Mouse (Mus musculus) kidney, embryonic 16.5 days (tissue): Measurements from ENCODE around the gene Itpk1. TPM values are rescaled to one million over a fixed set of nuclear protein-coding genes. Genes with fewer than 3 reads are reported as not detected.
A peak's percentile ranks its signal among the peaks of the same experiment; 100 is the strongest.

Experiments used
- ATAC-seq: fragments of 200-750 bp; cut with Nextera tagmentation; 2 replicates; pipeline ENCODE4 v1.8.0; 2017; ENCODE audit warnings: moderate TSS enrichment; ENCODE audit not compliant: low FRiP score, low TSS enrichment
- H3K27ac ChIP-seq: fragments of 300-500 bp; sonication (generic); 2 replicates; pipeline ENCODE4 v1.5.1; 2014; ENCODE audit warnings: low read length
- H3K27me3 ChIP-seq: fragments of 300-500 bp; sonication (generic); 2 replicates; pipeline ENCODE4 v1.6.1; 2014; ENCODE audit warnings: low read length, control low read depth, mixed read lengths; ENCODE audit not compliant: insufficient read depth
- H3K36me3 ChIP-seq: fragments of 300-500 bp; sonication (generic); 2 replicates; pipeline ENCODE4 v1.6.1; 2014; ENCODE audit warnings: low read length, control low read depth, mixed read lengths; ENCODE audit not compliant: insufficient read depth
- H3K4me1 ChIP-seq: fragments of 300-500 bp; sonication (generic); 2 replicates; pipeline ENCODE4 v1.6.1; 2014; ENCODE audit warnings: low read length, control low read depth, mixed read lengths; ENCODE audit not compliant: insufficient read depth
- H3K4me2 ChIP-seq: fragments of 300-500 bp; sonication (generic); replicated peaks from 2 replicates; pipeline ENCODE4 v1.6.1; 2014; ENCODE audit warnings: low read depth, low read length
- H3K4me3 ChIP-seq: fragments of 300-500 bp; sonication (generic); 2 replicates; pipeline ENCODE4 v1.5.1; 2014; ENCODE audit warnings: mild to moderate bottlenecking, low read length
- H3K9ac ChIP-seq: fragments of 300-500 bp; sonication (generic); replicated peaks from 2 replicates; pipeline ENCODE4 v1.6.1; 2014; ENCODE audit warnings: low read length
- H3K9me3 ChIP-seq: fragments of 300-500 bp; sonication (generic); 2 replicates; pipeline ENCODE4 v1.6.1; 2016; ENCODE audit warnings: low read length, control low read depth
- WGBS: fragments of 180-500 bp; shearing (Covaris S2); extraction: QIAGEN DNeasy Blood & Tissue Kit; methylation state at CpG from one replicate; pipeline ENCODE4 v1.1.7; 2014; 5-methylcytosine and 5-hydroxymethylcytosine counted together
- polyA plus RNA-seq: library from polyadenylated mRNA; unstranded; fragments of >200 nt; fragmentation: Nextera tagmentation; extraction: Ambion mirVana; gene quantifications from 2 replicates; pipeline ENCODE4 v1.2.1, GENCODE M21; 2015

Gene Itpk1
- polyA plus RNA-seq, 1 experiment from 2014 or later: 23.9 TPM

DNA sequence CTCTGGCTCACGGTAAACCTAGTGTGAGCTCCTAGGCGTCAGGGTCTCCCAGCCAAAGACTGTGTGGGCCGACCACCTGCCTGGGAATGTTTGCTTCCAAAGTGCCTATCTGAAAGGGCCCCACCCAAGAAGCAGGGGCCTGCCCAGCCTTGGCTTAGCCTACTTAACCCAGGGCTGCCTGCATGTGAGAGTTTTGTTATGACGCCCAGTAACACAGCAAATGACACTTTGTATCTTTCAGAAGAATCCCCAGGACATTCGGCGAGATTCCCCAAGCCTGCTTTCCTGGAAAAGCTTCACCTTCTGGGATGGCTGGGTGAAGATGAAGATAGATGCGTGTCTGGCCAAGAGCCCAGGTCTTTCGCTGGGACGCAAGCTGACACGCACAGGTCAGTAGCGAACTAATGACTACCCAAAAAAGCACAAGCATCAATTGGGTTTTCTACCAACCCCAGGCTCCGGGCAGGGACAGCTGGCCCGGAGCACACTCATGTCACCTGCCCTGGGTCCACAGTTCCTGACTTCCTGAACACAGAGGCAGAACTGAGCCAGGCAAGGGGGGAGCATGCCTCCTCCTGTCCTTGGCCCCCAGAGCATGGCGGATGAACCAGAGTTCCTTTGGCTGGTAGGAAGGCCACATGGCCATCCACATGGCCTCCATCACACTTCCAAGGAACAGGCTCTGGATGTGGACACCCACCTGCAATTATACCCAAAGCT is 7.9 kb downstream of the Itpk1 start:
- H3K4me1 ChIP-seq: peaks cover 64% of the 10 kb centered on the region
- WGBS: 83% methylated on average over 14 of the region's 14 CpGs
- no peaks in the 10 kb centered on the region for H3K27me3 ChIP-seq
- no peaks in the 10 kb centered on the region for H3K9me3 ChIP-seq
- no peak overlapping the region for H3K27ac ChIP-seq
- H3K36me3 ChIP-seq: no peaks in the 10 kb centered on the region
- H3K4me2 ChIP-seq: no peak overlapping the region
- no peak overlapping the region for H3K9ac ChIP-seq
- no peak overlapping the region for H3K4me3 ChIP-seq
- ATAC-seq: no peak

DNA sequence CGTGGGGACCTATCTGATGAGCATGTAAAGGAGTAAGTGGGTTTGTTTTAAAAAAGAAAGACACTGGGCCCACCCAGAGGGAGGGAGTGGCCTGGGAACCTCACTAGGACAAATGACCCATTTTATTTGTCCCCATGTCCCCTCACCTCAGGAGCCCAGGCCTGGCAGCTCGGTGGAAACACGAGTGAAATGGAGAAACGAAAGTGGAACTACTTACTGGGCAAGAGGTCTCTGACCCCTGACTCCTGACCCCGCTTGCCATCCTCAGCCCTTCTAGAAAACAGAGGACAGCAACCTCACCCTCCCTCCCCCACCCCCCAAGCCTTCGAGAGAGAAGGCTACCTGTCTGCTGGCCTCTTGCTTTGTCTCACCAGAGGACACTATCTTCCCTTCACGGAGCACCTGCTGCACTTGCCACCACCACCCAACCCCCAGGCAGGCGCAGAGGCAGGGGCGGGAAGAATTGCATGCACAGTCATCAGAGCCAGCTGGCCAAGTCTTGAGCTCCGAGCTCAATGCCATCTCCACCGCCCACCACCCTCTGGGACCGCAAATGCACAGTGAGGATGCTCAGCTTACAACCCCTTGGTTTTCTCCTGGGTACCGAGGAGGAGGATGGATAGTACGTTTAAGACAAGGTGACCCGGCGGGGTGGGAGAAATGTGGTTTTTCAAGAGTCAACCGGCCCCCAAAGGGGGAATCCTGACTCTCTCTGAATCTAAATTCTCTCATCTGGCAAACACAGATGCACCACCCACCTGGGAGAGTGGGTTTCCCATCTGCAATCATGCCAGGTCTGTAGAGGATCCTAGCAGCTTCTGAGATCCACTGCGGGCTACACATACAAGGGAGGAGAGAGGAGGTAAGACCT is 9.1 kb downstream of the Itpk1 start:
- Histone ChIP-seq H3K4me3 (no peak overlapping the region), H3K4me1 (peaks cover 75% of the 10 kb centered on the region), H3K9me3 (no peaks in the 10 kb centered on the region), H3K4me2 (no peak overlapping the region), H3K27ac (no peak overlapping the region), H3K27me3 (no peaks in the 10 kb centered on the region), H3K9ac (no peak overlapping the region), H3K36me3 (no peaks in the 10 kb centered on the region)
- no peak for ATAC-seq
- 59% methylated on average over 18 of the region's 18 CpGs for WGBS

DNA sequence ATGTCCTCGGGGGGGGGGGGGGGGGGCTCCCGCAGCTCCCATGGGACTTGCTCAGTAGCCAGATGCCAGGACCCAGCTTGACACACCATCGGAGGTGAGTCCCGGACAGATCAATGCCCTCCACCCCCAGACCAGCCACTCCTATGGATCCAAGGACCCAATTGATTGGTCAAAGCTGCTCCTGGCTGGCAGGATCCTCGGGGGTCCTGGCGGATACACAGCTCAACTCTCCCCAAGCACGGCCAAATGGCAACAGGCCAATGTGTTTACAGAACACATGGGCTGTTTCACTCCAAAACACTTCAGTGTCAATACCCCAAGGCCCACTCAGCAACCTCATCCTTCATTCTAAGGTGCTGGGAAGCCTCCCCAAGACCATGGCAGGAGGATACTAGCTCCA is 13.0 kb downstream of the Itpk1 start:
- ATAC-seq: no peak
- H3K4me3 ChIP-seq: no peak overlapping the region
- H3K4me1 ChIP-seq: peaks cover 45% of the 10 kb centered on the region
- no peaks in the 10 kb centered on the region for H3K9me3 ChIP-seq
- WGBS: 43% methylated on average over 6 of the region's 7 CpGs
- H3K4me2 ChIP-seq: no peak overlapping the region
- H3K27me3 ChIP-seq: no peaks in the 10 kb centered on the region
- H3K9ac ChIP-seq: no peak overlapping the region
- H3K36me3 ChIP-seq: no peaks in the 10 kb centered on the region
- H3K27ac ChIP-seq: peak overlapping the region; percentile 66; the same call in 1 of the 2 replicates

DNA sequence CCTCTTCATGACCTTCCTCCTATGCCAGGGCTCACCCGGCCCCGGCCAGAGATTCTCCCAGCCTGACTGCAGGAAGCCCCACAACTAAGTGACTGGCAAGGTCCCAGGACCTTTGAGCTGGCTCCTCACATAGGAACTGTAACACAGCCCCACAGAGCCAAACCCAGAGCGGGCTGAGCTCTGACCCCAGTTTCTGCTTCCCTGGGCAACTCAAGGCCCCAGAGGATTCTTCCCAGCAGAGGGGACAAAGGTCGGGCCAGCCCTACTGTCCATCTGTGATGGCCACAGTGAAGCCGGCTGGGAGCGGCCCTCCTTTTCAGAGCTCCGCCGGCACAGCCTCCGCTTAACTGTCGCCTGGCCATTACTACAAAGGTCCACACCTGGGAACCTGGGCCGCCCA is 13.6 kb downstream of the Itpk1 start:
- no peak overlapping the region for H3K9ac ChIP-seq
- ATAC-seq: peak; percentile 75
- H3K27me3 ChIP-seq: no peaks in the 10 kb centered on the region
- 30% methylated on average over 11 of the region's 11 CpGs for WGBS
- H3K27ac ChIP-seq: peak overlapping the region; percentile 66
- H3K9me3 ChIP-seq: no peaks in the 10 kb centered on the region
- no peaks in the 10 kb centered on the region for H3K36me3 ChIP-seq
- H3K4me3 ChIP-seq: no peak overlapping the region
- H3K4me1 ChIP-seq: peaks cover 44% of the 10 kb centered on the region
- no peak overlapping the region for H3K4me2 ChIP-seq

DNA sequence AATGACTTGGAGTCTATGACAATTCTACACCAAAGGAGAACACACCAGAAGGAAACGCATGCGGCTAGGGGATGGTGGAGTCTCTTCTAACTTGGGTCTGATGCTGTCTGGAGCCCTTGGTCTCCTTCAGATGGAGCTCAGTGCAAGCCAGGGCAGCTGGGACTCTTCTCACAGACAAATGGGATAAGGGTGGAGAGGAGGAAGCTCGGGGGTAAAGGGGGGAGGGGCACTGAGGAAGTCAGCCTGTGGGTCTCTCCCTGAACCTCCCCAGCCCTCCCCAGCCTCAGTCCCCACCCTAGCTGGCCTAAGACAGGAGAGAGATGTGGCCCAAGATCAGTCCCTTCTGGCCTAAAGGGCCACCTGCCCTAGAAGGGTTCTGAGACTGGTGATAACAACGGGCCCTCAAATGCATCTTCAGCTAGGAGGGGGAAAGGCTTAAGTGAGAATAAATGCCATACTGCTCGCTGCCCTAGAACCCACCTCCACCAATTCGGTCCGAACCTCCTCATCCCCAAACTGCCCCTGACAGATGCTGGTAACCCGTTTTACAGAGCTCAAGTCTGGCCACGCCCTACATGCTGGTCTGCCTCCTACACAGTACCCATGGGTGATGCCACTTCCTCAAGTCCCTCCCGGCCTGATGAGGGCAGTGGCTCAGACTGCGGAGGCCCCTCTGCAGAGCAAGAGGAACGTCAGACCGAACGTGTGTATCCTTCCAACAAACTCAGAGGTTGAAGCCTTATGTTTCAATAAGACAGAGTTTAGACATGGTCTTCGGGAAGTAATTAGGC is 14.8 kb downstream of the Itpk1 start:
- Histone ChIP-seq H3K4me1 (peaks cover 43% of the 10 kb centered on the region), H3K9ac (no peak overlapping the region), H3K9me3 (no peaks in the 10 kb centered on the region), H3K4me2 (no peak overlapping the region), H3K36me3 (no peaks in the 10 kb centered on the region), H3K27ac (no peak overlapping the region), H3K4me3 (no peak overlapping the region), H3K27me3 (no peaks in the 10 kb centered on the region)
- ATAC-seq: peak; percentile 16; the same call in 1 of the 2 replicates
- 74% methylated on average over 15 of the region's 15 CpGs for WGBS

DNA sequence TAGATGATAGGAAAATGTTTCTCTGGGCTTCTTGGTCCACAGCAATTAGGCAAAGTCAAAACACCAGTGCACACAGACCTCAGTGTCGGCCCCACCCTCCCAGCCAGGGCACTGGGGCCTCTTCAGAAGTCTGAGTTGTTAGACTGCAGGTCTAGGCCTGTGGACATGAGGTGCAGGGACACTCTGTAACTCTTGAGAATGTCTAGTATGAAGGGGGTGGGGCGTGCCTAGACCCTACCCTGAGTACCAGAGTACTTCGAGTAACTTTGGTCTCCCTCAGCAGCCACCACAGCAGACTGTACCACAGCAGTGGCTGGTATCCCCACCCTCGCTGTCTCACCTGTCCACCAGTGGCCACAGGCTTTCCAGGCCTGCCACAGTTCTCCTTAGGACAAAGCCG is 18.4 kb downstream of the Itpk1 start:
- H3K9ac ChIP-seq: no peak overlapping the region
- peaks cover 54% of the 10 kb centered on the region for H3K4me1 ChIP-seq
- no peak for ATAC-seq
- H3K27me3 ChIP-seq: no peaks in the 10 kb centered on the region
- WGBS: 92% methylated on average over 5 of the region's 5 CpGs
- no peaks in the 10 kb centered on the region for H3K9me3 ChIP-seq
- H3K27ac ChIP-seq: no peak overlapping the region
- H3K4me3 ChIP-seq: no peak overlapping the region
- H3K36me3 ChIP-seq: no peaks in the 10 kb centered on the region
- H3K4me2 ChIP-seq: no peak overlapping the region

GRCm38 (mm10) chr12:102685523-102685931 is 19.2 kb downstream of the Itpk1 start:
- H3K4me1 ChIP-seq: peaks cover 53% of the 10 kb centered on the region
- no peaks in the 10 kb centered on the region for H3K9me3 ChIP-seq
- H3K4me3 ChIP-seq: no peak overlapping the region
- no peak overlapping the region for H3K27ac ChIP-seq
- H3K27me3 ChIP-seq: no peaks in the 10 kb centered on the region
- no peak overlapping the region for H3K4me2 ChIP-seq
- H3K9ac ChIP-seq: no peak overlapping the region
- 16% methylated on average over 9 of the region's 9 CpGs for WGBS
- ATAC-seq: no peak; the same call in 1 of the 2 replicates
- no peaks in the 10 kb centered on the region for H3K36me3 ChIP-seq

- Histone ChIP-seq H3K9me3 (no peaks in the 10 kb centered on the region), H3K27me3 (no peaks in the 10 kb centered on the region), H3K36me3 (no peaks in the 10 kb centered on the region), H3K9ac (no peak overlapping the region), H3K4me3 (no peak overlapping the region), H3K4me2 (no peak overlapping the region), H3K27ac (no peak overlapping the region), H3K4me1 (peaks cover 47% of the 10 kb centered on the region)
- ATAC-seq: no peak
- WGBS: 72% methylated on average over 3 of the region's 3 CpGs
Observed at GRCm38 (mm10) chr12:102684720-102685386, 19.9 kb downstream of the Itpk1 start.

DNA sequence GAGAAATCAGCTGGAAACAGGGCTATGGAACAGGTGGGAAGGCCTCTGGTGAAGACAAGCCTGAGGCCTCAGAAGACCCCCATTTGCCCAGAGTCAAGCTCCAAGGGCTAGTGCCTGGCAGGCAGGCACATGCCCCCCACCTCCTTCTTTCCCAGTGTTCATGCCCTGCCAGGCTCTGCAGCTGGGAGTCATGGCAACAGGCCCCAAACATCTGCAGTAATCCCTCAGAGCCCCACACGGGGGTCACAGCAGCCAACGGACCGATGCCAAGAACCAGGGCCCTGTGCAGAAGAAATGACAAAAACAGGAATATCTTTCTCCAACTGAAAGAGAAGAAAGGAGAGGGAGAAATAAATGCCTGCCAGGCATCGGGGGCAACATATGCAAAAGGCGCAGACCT is 20.8 kb downstream of the Itpk1 start:
- Histone ChIP-seq H3K4me3 (no peak overlapping the region), H3K4me1 (peaks cover 47% of the 10 kb centered on the region), H3K27me3 (no peaks in the 10 kb centered on the region), H3K9me3 (no peaks in the 10 kb centered on the region), H3K27ac (no peak overlapping the region), H3K9ac (no peak overlapping the region), H3K4me2 (no peak overlapping the region), H3K36me3 (no peaks in the 10 kb centered on the region)
- WGBS: 66% methylated on average over 5 of the region's 5 CpGs
- ATAC-seq: no peak
